Mouse (Mus musculus): ENCODE measurements around the gene Mrgprx1. TPM values are rescaled to one million over a fixed set of nuclear protein-coding genes. Genes with fewer than 3 reads are reported as not detected.

Mrgprx1 gene
- not detected in 2 replicates for polyA plus RNA-seq (2012)

- TF ChIP-seq TAL1 (IDR thresholded peaks at IDR 0.05; ENCODE audit: low read length) = no peak
- no peak for TF ChIP-seq GATA1 (IDR thresholded peaks at IDR 0.05; ENCODE audit: low read length)
- no peaks in the 10 kb centered on the region for H3K4me1 ChIP-seq (ENCODE audit: control insufficient read depth)
- peaks cover 4% of the 10 kb centered on the region; the same call in 1 of the 2 replicates for H3K9me3 ChIP-seq (ENCODE audit: control insufficient read depth, low read length)
- no peaks in the 10 kb centered on the region for H3K27me3 ChIP-seq (ENCODE audit: control insufficient read depth)
- no peak within 1 kb of the TSS for H3K4me3 ChIP-seq (replicated peaks)
- H3K36me3 ChIP-seq (ENCODE audit: control insufficient read depth) = no peaks in the 10 kb centered on the region
Measured at GRCm38 (mm10) chr7:48027497-48027896, at the start of gene Mrgprx1. Gene Mrgprx1 (minus strand): TSS chr7:48027597.

DNA sequence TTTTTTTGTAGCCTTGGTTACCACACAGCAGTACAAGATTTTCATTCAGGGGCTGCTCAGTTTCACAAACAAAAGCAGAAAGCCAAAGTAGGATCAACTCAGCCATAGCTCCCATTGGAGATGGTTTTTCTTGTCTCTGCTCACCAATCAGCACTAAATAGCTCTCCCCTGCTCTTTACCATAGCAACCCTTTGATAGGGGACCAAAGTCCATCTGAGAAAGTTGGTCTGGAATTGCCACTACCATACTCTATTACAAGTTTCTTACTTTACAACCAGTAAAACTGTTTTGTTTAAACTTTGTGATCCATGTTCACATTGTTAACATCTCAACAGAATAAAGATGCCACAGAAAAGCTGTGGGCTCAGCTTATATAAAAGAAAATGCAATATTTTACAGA lies 48.1 kb upstream of the Mrgprx1 start:
- Histone ChIP-seq H3K27me3 (ENCODE audit: control insufficient read depth) (no peaks in the 10 kb centered on the region), H3K4me1 (ENCODE audit: control insufficient read depth) (no peaks in the 10 kb centered on the region), H3K36me3 (ENCODE audit: control insufficient read depth) (no peaks in the 10 kb centered on the region), H3K4me3 (replicated peaks) (no peak overlapping the region), H3K9me3 (ENCODE audit: control insufficient read depth, low read length) (no peaks in the 10 kb centered on the region)
- TF ChIP-seq TAL1 (IDR thresholded peaks at IDR 0.05; ENCODE audit: low read length) = no peak
- no peak for TF ChIP-seq GATA1 (IDR thresholded peaks at IDR 0.05; ENCODE audit: low read length)

- TF ChIP-seq GATA1 (IDR thresholded peaks at IDR 0.05; ENCODE audit: low read length) = no peak
- TF ChIP-seq TAL1 (IDR thresholded peaks at IDR 0.05; ENCODE audit: low read length) = no peak
- H3K36me3 ChIP-seq (ENCODE audit: control insufficient read depth) = no peaks in the 10 kb centered on the region
- no peaks in the 10 kb centered on the region for H3K4me1 ChIP-seq (ENCODE audit: control insufficient read depth)
- H3K4me3 ChIP-seq (replicated peaks) = no peak overlapping the region
- H3K9me3 ChIP-seq (ENCODE audit: control insufficient read depth, low read length) = no peaks in the 10 kb centered on the region
- H3K27me3 ChIP-seq (ENCODE audit: control insufficient read depth) = no peaks in the 10 kb centered on the region
Measured at GRCm38 (mm10) chr7:48046475-48047185, 19.2 kb upstream of the Mrgprx1 start.

GRCm38 (mm10) chr7:48044046-48044445 lies 16.6 kb upstream of the Mrgprx1 start:
- TF ChIP-seq GATA1 (IDR thresholded peaks at IDR 0.05; ENCODE audit: low read length) (no peak), TAL1 (IDR thresholded peaks at IDR 0.05; ENCODE audit: low read length) (no peak)
- no peaks in the 10 kb centered on the region for H3K36me3 ChIP-seq (ENCODE audit: control insufficient read depth)
- H3K27me3 ChIP-seq (ENCODE audit: control insufficient read depth) = no peaks in the 10 kb centered on the region
- H3K4me3 ChIP-seq (replicated peaks) = no peak overlapping the region
- no peaks in the 10 kb centered on the region for H3K4me1 ChIP-seq (ENCODE audit: control insufficient read depth)
- H3K9me3 ChIP-seq (ENCODE audit: control insufficient read depth, low read length) = no peaks in the 10 kb centered on the region

DNA sequence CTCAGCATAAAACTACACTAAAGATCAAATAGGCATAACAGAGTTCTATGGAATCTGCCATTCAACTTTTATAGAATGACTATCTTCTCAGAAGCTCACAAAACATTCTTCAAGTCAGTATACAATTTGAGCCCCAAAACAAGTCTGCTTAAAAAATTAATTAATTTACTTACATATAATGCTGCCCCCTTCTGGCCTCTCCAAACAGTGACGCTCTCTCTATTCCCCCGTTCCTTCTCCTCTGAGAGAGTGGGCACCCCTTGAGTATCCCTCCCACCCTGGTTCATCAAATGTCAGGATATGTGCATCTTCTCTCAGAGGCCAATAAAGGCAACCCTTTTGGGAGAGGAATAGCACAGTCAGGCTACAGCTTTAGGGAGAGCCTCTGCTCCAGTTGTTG lies 9.5 kb downstream of the Mrgprx1 start:
- H3K36me3 ChIP-seq (ENCODE audit: control insufficient read depth) = no peaks in the 10 kb centered on the region
- no peak overlapping the region for H3K4me3 ChIP-seq (replicated peaks)
- TF ChIP-seq TAL1 (IDR thresholded peaks at IDR 0.05; ENCODE audit: low read length) (no peak), GATA1 (IDR thresholded peaks at IDR 0.05; ENCODE audit: low read length) (no peak)
- H3K27me3 ChIP-seq (ENCODE audit: control insufficient read depth) = no peaks in the 10 kb centered on the region
- H3K9me3 ChIP-seq (ENCODE audit: control insufficient read depth, low read length) = peaks cover 3% of the 10 kb centered on the region; the same call in 1 of the 2 replicates
- no peaks in the 10 kb centered on the region for H3K4me1 ChIP-seq (ENCODE audit: control insufficient read depth)

DNA sequence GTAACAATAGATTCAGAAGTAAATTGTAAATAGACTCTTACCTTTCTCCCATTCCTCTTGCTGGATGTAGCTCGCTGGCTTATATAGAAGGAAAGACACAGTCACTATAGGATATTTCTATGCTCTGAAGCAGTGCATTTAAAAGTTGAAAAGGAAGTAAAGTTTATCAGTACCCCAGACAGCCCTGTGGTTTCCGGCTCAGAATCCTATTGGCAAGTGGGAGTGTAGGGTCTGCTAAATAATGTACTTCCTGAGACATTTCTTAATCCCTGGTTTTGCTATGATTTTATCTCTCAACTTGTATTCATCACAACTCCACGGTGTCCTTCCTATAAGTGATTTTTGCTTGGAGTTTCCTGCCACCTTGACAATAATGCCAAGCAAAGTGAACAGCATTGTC lies 31.7 kb downstream of the Mrgprx1 start:
- Histone ChIP-seq H3K27me3 (ENCODE audit: control insufficient read depth) (no peaks in the 10 kb centered on the region), H3K36me3 (ENCODE audit: control insufficient read depth) (no peaks in the 10 kb centered on the region), H3K9me3 (ENCODE audit: control insufficient read depth, low read length) (peaks cover 4% of the 10 kb centered on the region; the same call in 1 of the 2 replicates), H3K4me3 (replicated peaks) (no peak overlapping the region), H3K4me1 (ENCODE audit: control insufficient read depth) (no peaks in the 10 kb centered on the region)
- TF ChIP-seq GATA1 (IDR thresholded peaks at IDR 0.05; ENCODE audit: low read length) = no peak
- TF ChIP-seq TAL1 (IDR thresholded peaks at IDR 0.05; ENCODE audit: low read length) = no peak

GRCm38 (mm10) chr7:47986752-47987151 lies 40.6 kb downstream of the Mrgprx1 start:
- Histone ChIP-seq H3K27me3 (ENCODE audit: control insufficient read depth) (no peaks in the 10 kb centered on the region), H3K36me3 (ENCODE audit: control insufficient read depth) (no peaks in the 10 kb centered on the region), H3K4me3 (replicated peaks) (no peak overlapping the region), H3K4me1 (ENCODE audit: control insufficient read depth) (no peaks in the 10 kb centered on the region), H3K9me3 (ENCODE audit: control insufficient read depth, low read length) (no peaks in the 10 kb centered on the region; the same call in 1 of the 2 replicates)
- TF ChIP-seq TAL1 (IDR thresholded peaks at IDR 0.05; ENCODE audit: low read length) (no peak), GATA1 (IDR thresholded peaks at IDR 0.05; ENCODE audit: low read length) (no peak)

- Histone ChIP-seq H3K4me3 (replicated peaks) (no peak within 1 kb of the TSS), H3K27me3 (ENCODE audit: control insufficient read depth) (no peaks in the 10 kb centered on the region), H3K4me1 (ENCODE audit: control insufficient read depth) (no peaks in the 10 kb centered on the region), H3K36me3 (ENCODE audit: control insufficient read depth) (no peaks in the 10 kb centered on the region), H3K9me3 (ENCODE audit: control insufficient read depth, low read length) (peaks cover 4% of the 10 kb centered on the region)
- TF ChIP-seq GATA1 (IDR thresholded peaks at IDR 0.05; ENCODE audit: low read length) = no peak
- TF ChIP-seq TAL1 (IDR thresholded peaks at IDR 0.05; ENCODE audit: low read length) = no peak
Measured at GRCm38 (mm10) chr7:47981995-47982394, 45.4 kb downstream of the Mrgprx1 start, which contains the start of gene Mrgpra4. Gene Mrgpra4 (minus strand): TSS chr7:47982095.

Other genes with a start within 250 kb of the Mrgprx1 start
- not detected in 2 replicates for gene Mrgpra4, start 45.5 kb downstream of the Mrgprx1 start, polyA plus RNA-seq (2012)
- gene Mrgprb5, start 141.4 kb upstream of the Mrgprx1 start, polyA plus RNA-seq (2012) = not detected in 2 replicates
- not detected in 2 replicates for gene Mrgprb4, start 171.7 kb upstream of the Mrgprx1 start, polyA plus RNA-seq (2012)